Mouse (Mus musculus): ENCODE data around the gene Hcn4.

Hcn4 gene

DNA sequence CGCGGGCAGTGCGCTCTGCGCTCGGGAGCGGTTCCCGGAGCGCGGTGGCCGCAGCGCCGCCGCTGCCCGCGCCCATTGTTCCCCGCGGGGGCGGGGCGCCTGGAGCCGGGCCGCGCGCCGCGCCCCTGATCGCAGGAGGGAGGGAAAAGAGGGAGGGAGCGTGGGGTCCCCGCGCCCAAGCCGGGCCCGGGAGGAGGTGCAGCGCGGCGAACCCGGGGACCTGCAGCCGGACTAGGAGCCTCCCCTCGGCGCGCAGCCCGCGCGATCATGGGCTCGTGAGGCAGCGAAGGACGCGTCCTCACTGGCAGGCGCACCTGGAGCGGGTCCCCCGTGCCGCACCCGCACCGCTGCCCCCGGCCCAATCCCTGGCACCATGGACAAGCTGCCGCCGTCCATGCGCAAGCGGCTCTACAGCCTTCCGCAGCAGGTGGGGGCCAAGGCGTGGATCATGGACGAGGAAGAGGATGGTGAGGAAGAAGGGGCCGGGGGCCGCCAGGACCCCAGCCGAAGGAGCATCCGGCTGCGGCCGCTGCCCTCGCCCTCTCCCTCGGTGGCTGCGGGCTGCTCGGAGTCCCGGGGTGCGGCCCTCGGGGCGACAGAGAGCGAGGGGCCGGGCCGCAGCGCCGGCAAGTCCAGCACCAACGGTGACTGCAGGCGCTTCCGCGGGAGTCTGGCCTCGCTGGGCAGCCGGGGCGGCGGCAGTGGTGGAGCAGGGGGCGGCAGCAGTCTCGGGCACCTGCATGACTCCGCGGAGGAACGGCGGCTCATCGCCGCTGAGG lies at the start of gene Hcn4:
Gene Hcn4 (plus strand): TSS at position 274 of the 779 bp plus-strand sequence.
- in situ Hi-C loops (cut with MboI, MseI): no loop called here

DNA sequence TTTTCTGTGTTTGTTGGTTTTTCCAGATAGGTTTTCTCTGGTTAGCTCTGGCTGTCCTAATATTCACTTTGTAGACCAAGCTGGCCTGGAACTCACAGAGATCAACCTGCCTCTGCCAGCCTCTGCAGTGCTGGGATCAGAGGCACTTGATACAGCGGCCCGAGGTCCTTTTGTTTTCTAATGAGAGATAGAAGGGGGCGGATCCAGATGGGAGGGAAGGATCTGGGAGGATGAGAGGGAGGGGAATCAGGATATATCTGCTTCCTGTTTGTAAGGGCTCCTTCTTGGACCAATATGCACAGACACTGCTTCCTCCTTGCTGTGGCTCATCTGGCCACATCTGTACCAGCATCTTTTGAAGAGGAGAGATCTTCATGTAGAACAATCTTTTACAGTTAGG lies 48.5 kb upstream of the Hcn4 start:
- in situ Hi-C loops (cut with MboI, MseI): no loop called here

DNA sequence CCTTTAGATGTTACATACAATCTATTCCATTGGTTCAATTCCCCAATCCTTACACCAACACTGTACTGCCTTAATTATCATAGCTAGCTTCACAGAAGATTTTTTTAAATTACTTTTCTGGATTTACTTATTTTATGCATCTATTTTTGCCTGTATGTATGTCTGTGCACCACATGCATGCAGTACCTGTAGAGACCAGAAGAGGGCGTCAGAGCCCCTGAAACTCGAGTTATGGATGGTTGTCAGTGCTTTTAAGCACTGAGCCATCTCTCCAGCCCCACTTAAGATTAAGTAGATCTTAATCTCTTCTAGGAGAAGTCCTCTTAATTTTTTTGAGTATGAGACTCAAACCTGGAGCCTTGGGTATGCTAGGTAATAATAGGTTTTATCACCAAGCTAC lies 47.8 kb upstream of the Hcn4 start:
- in situ Hi-C loops (cut with MboI, MseI): no loop called here

DNA sequence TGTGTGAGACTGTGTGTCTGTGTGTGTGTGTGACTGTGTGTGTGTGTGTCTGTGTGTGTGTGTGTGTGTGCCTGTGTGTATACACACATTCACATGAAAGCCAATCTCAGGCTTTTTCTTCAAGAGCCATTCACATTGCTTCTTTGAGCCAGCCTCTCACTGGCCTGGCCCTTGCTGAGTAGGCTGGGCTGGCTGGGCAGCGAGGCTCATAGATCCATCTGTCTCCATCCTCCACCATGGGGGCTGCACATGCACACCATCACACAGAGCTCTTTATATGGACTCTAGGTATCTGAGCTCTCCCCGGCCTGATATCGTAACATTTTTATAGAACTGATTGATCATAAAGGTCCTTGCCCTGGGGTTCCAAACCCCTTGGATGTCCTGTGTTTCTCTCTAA lies 33.7 kb upstream of the Hcn4 start:
- in situ Hi-C loops (cut with MboI, MseI): no loop called here

DNA sequence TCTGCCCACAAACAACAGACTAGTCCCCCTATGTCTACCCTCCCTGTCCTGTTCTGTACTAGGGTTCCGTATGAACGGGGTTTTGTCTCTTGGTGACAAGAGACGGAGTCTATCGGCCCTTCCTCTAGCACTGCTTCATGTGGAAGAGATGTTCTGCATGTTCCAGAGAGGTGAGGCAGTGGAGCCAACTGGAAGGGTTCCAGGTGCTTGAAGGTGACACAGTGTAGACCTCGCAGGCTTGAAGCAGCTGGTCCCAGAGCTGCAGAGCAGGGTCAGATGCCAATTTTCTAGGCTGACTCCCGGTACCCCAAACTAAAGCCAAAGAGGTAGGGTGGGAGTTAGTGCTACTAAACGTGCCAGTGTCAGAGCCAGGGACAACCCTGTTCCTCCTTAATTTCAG lies 25.1 kb upstream of the Hcn4 start:
- in situ Hi-C loops (cut with MboI, MseI): no loop called here

DNA sequence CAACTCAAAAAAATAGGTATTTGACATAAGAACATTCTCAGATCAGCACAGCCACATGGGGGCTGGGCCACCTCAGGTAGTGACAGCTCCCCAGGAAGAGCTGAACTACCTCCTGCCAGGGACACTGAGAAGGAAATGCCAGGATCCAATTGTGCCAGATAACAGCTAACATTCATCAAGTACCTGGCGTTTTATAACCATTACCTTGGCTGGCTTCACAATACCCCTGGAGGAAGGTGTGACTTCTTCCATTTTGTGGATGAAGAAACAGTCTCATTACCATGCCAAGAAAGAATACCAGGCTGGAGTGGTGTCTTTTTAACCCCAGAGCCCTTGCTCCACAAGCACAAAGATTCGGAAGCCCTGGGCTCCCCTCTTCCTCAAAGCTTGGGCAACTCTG lies 21.8 kb upstream of the Hcn4 start:
- in situ Hi-C loops (cut with MboI, MseI): no loop called here

DNA sequence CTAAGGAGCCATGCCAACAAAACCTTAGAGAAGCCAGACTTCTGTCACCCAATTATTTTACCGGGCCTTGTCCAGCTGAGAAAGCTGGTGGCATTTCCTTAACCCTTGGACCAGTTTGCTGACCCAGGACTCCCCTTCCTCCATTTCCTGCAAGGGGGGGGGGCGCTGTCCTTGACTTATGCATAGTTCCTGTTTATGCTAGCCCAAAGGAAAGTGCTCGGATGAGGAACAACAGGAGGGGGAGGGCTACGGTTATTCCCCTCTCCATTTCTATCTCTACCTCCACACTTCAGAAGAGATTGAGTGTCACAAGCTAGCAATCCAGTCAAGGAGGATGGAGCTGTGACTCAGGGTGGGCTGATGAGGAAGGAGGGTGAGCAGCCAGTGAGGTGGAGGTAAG lies 20.9 kb upstream of the Hcn4 start:
- in situ Hi-C loops (cut with MboI, MseI): no loop called here

DNA sequence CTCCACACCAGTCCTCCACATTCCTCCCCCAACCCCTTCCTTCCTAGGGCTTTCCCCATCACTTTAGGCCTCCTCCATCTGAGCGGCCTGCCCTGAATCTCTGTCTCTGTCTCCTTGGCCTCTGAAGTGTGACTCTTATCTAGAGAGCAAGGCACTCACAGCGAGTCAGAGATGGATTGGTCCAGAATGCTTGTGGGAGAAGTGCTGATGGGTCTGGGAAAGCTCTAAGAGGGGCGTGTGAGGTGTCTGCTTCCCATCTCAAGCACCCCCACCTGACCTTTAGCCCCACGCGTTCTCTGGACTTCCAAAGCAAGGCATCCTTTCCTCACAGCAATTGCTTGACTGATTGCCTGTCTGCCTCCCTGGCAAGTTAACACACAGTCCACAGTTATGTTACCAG lies 20.4 kb upstream of the Hcn4 start:
- in situ Hi-C loops (cut with MboI, MseI): no loop called here

DNA sequence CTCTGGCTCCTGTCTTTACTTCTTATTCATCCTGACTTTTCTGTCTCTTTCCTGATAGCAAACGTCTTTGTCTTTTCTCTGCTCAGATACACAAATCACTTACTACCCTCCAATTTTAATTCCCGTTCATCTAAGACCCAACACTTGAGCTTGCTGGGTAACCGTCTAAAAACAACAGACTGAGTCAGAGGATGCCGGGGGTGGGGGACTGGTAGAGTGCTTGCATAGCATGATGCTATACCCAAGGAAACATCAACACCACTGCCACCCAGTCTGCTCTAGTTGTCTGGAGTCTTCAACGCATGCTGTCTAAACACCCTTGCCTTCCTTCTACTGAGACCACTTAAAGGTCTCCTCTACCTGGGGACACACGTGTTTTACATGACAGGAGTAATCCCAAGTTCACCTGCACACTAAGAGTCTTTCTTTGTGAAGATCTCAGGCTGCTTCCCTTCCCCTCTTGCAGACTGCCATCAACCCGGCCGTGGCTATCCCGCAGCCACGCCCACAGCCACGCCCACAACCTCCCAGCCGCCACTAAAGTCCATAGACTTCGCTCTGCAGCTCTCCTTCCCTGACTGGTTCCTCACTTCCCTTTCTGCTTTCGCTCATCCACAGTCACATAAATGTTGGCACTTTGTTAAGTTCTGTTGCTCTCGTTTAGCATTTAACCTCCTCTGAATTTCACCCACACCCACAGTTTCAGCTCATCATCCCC lies 17.5 kb upstream of the Hcn4 start:
- in situ Hi-C loops (cut with MboI, MseI): no loop called here

DNA sequence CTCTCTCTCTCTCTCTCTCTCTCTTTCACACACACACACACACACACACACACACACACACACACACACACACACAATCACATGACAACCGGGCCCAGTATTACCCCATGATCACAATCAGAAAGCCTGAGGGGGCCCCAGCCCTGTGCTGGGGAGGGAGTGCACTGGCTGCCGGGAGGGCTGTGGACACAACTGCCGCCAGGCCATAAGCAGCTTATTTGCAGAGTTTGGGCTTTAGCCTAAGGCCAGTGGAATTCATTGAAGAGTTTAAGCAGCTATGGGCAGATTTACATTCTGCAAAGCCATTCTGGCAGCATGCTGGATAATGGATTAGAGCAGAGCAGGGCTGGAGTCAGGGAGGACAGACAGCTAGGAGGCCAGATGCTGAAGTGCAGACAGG lies 12.0 kb upstream of the Hcn4 start:
- in situ Hi-C loops (cut with MboI, MseI): no loop called here

DNA sequence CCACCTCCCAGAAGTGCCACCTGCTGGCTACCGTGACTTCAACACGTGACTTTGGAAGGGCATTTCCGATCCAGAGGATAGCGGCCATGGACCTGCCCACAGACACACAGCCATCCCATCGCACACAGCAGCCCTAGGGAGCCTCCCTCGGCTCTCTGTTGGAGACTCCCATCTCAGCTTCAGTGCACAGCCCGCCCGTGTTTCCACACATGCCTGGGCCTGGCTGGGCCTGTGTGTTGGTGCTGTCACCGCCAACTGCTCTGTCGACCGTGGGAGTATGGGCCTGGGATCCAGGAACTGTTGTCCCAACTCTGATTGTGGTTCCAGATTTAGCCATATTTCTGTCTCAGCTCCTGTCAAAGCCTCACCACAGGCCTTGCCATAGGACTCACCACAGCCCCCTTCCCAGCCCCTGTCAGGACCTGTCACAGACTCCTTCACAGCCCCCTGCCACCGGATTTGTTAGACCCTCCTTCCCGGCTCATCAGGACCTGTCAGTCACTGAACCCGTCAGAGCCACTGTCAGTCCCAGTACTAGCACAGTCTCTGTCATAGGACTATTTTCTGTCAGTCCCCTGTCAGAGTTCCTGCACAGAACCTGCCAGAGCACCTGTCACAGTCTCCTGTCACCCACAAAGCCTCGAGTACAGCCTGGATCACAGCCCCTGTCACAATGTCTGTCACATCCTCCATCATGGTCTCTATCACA lies 7.5 kb upstream of the Hcn4 start:
- in situ Hi-C loops (cut with MboI, MseI): no loop called here

DNA sequence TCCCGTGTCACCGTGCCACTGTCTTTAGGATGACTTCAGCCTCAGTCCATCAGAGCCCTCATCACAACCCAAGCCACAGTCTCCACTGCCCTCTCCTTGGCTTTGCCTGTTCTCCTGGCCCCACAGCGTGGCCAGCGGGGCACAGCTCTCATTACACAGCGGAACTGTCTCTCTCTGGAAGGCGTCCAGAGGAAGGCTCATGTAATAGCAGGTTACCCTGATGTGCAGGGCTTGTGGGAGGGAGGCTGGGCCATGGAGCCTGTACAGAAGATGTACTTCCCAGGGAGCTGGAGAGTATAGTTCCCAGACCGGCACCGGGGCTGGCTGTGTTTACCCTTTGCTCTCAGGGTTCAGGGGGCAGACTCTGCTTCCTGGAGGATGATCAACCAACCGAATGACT lies 6.8 kb upstream of the Hcn4 start:
- in situ Hi-C loops (cut with MboI, MseI): no loop called here

DNA sequence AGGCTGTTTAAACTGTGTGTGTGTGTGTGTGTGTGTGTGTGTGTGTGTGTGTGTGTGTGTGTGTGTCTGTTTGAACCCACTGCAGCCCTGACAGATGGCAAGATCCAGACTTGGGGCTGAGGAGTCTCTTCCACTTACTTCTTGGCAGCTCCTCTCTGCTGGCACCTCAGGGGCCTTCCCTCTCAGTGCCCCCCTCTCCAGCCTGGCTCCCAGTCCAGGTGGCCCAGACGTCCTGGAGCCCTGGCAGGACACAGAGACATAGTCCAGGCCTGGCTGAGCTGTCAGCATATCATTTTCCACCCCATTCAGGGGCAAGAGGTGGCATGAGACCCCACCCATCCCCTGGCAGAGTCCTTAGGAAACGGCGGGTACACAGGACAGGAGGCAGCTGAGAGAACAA lies 5.5 kb upstream of the Hcn4 start:
- in situ Hi-C loops (cut with MboI, MseI): no loop called here

DNA sequence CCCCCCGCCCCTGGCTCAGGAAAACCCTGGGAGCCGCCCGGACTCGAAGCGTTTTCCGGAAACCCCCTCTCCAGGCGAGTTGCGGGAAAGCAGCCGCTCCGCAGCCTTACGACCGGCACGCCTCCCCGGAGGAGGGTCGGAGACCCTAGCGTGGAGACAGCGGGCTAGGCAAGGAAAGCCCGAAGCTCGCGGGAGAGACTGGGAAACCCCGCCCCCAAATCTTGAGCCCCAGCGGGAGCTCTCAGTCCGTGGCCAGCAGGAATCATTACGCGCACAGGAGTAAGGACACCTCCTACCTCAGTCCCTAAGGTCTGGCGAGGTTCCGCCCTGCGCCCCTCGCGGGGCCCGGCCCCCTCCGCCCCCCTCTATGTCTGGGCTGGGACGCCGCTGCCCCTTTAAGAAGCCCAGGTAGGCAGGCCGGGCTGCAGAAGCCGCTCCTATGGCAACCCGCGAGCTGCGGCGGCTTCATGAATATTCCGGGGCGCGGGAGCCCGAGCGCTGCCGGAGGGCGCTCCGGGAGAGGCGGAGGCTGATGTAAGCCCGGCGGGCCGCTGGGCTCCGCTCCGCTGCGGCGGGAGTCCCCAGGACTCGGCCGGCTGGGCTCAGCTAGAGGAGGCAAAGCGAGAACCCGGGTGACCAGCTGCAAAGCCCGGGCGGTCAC lies 651 bp upstream of the Hcn4 start:
- in situ Hi-C loops (cut with MboI, MseI): no loop called here

DNA sequence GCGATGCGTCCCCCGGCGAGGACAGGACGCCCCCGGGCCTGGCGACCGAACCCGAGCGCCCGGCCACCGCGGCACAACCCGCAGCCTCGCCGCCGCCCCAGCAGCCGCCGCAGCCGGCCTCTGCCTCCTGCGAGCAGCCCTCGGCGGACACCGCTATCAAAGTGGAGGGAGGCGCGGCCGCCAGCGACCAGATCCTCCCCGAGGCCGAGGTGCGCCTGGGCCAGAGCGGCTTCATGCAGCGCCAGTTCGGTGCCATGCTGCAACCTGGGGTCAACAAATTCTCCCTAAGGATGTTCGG lies 655 bp downstream of the Hcn4 start:
- in situ Hi-C loops (cut with MboI, MseI): no loop called here

DNA sequence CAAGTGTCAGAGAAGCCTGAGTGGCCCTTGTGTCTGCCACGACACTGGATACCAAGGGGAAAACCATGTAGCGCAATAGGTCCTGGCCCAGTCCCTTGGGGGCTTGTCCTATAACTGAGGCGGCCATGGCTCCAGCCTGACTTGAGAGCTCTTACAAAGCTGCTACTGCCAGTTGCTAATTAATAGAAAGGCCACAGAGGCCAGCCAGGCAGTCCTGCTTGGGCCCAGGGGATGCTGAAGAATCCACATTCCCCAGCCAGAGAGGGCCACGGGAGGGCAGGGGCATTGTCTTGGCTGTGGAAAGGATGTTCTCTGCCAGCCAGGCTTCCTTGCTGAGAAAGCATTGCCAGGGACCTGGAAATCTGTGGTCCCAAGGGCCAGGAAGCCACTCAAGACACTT lies 6.4 kb downstream of the Hcn4 start:
- in situ Hi-C loops (cut with MboI, MseI): no loop called here

DNA sequence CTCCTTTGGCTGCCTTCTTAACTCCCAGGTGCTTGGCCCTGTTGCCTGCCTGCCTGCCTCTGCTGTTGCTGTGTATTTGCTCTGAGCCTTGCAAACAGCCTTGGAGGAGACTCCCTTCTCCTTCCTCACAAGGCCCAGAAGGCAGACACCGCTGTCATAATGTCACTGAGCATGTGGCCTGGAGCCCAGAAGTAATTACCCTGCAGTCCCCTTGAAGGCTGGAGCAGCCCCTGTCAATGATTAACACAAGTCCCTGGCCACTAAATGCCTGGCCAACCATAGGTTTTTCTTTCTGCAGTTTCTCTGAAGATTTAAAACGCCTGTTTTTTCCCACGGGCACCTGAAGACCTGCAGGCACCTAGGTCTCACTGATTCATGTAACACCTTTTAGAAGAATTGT lies 9.7 kb downstream of the Hcn4 start:
- in situ Hi-C loops (cut with MboI, MseI): no loop called here

DNA sequence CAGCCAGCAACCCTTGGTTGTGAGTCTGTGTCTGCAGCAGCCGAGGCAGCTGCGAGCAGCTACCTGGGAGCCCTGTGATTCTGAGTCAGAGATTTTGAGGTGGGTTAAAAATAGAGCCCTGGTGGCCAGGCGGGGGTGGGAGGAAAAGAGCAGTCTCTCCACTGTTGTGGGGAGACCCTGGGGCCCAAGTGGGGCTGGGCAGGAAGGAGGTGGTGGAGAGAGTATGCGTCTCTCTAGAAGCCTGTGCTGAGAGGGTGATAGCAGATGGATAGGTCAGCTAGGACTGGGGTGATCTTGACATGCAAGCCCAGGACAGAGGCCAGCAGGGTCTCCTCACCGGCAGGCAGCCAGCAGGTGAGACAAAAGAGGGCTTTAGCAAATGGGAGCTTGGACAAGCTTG lies 14.0 kb downstream of the Hcn4 start:
- in situ Hi-C loops (cut with MboI, MseI): no loop called here

DNA sequence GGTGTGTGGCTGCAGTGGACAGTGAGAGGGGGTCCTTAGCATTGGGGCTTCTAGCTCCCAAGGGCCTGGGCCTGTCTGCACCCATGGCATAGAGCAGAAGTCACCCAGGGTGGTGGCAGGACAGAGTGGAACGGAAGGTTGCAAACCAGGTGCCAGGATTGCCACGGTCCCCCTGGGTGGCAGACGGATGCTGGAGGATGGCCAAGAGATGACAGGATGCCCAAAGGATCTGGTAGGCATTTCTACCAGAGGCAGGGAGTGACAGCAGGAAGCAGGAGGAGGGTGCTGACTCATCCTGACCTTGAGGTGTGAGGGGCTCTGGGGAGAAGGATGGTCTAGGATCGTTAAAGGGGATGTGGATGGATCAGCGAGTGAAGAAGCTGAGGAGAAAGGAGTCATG lies 15.3 kb downstream of the Hcn4 start:
- in situ Hi-C loops (cut with MboI, MseI): no loop called here

DNA sequence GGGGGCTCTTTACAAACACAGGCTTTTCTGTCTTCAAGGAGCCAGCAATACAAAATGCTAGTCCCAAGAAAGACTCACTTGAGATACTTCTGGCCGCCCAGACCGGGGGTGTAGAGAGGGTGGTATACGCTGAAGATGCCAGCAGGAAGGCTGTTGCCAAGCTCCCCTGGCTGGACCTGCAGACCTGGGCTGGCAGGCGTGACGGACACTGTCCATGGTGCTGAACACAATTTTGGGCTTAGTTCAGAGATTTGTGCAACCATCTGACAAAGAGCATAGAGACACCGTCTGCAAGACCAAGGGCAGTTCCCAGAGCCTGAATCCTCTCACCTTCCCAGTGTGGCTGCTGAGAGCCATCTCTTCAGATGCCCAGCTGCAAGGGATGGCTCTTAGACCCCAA lies 18.4 kb downstream of the Hcn4 start:
- in situ Hi-C loops (cut with MboI, MseI): no loop called here

DNA sequence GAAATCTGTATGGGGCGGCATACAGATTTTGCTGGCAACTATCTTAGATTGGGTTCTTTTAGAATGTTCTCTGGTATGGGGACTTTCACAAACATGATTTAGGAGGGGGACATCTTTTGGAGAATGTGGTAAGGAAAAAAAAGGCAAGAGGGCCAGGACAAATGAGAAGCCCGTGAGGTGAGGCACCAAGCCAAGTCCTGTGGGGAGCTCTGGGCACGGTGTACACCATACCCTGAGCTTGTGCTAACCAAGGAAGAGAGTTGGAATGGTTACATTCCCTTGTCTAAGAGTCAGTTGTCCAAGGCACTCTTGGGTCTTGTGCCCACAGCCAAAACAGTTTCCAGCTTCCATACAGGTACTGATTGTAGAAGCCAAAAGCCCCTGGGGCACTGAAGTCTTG lies 21.4 kb downstream of the Hcn4 start:
- in situ Hi-C loops (cut with MboI, MseI): no loop called here

DNA sequence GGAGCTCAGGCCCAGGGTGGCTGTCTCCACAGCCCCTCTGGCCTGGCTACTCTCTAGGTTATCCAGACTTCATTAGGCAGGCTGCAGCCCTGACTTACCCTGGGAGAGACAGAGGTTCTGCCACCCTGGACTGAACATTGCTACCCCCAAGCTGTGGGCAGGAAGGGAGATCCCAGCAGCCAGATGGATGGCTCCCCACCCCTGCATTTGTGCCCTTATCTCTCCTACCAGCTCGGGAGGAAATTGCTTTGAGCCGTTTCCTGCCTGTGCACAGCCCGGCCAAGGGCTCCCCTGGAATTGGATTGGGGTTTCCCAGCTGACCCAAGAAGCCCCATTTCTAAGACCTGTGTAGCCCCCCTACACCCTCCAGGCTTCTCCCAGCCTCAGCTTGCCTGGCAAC lies 23.8 kb downstream of the Hcn4 start:
- in situ Hi-C loops (cut with MboI, MseI): no loop called here

DNA sequence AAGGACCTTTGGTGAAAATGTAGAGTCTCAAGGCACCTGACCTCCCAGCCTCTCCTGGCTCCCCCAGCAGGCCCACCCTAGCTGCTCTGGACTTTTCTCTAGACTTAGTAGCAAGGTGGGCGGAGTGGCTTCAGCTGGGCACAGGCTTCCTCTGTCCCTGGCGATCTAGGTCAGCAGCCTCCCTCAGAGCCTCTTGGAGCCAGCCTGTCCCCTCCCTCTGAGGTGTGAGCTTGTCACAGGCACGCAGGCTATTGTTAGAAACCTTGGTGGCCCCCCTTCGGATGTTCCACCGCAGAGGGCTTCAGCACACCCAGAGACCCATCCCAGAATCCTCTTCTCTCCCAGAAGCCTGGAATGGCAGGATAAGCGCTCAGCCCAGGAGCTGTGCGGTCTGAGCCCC lies 24.5 kb downstream of the Hcn4 start:
- in situ Hi-C loops (cut with MboI, MseI): no loop called here

All from regulatory T cell (primary cell).